Mouse (Mus musculus) heart, postnatal 10 days (tissue): ENCODE results near the gene Hbp1. TPM values are rescaled to one million over a fixed set of nuclear protein-coding genes. Genes with fewer than 3 reads are reported as not detected.
A peak's percentile ranks its signal among the peaks of the same experiment; 100 is the strongest.

ENCODE experiments used
- DNase-seq, 2 experiments: peaks; one replicate each; pipeline ENCODE4 v3.0.0; 2021
- intact Hi-C: fragments of 180-260 bp; cut with DNase I; formaldehyde crosslinking; loops from one replicate; pipeline ENCODE4 v1.15.1; 2025
- total RNA-seq, 2 experiments: library from RNA; stranded (reverse); gene quantifications; 2 replicates each; pipeline ENCODE4 v1.2.3; 2021

The Hbp1 gene
- total RNA-seq, 2 experiments from 2014 or later = 87.8 to 90.0 TPM

DNA sequence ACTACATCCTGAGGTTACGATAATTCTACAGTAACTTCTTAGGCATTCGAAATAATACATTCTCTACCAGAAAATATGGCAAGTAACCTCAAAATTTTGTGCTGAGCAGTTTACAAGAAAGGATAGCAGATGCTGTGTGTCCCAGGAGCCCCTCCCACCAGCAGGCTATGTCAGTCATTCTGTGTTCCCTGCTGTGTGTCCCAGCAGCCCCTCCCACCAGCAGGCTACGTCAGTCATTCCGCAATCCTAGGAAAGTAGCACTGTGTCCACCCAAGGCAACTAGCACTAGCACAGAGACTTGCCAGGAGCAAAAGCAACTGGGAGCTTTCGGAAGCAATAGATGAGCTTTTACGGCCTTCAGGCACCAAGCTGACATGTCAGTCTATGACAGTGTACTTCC is 13.7 kb upstream of the Hbp1 start:
- DNase-seq = no peak
- intact Hi-C loops = loop anchor here (10.0 kb wide), 1 partner anchor 931 kb away; no protein-coding TSS in a partner anchor

GRCm38 (mm10) chr12:31955843-31956242 is 5.5 kb upstream of the Hbp1 start:
- intact Hi-C loops = no loop called here
- DNase-seq = no peak

DNA sequence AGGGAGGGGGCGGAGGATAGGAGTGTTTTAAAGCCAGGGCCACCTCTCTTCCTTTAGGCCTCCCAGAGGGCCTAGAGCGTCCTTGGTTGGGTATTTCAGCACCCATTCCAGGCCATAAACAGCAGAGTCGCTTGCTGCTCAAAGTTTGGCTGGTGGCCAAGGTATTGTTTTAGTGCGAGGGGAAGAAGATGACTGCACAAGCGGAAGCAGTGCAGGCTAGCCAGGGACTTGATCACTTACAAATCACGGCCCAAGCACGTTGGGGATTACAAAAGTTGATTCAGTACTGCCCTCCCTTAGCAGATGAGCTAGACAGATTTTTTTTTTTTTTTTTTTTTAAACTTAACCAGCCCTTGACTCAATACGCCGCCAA is 310 bp upstream of the Hbp1 start:
- peak in 1 of 2 experiments; percentile 93 for DNase-seq
- intact Hi-C loops = no loop called here

GRCm38 (mm10) chr12:31949193-31949741 is 1.1 kb downstream of the Hbp1 start:
- DNase-seq = peak; percentile 95 to 96
- intact Hi-C loops = no loop called here

- intact Hi-C loops = no loop called here
- DNase-seq = no peak
Observed at GRCm38 (mm10) chr12:31948101-31949000, 2.0 kb downstream of the Hbp1 start.

DNA sequence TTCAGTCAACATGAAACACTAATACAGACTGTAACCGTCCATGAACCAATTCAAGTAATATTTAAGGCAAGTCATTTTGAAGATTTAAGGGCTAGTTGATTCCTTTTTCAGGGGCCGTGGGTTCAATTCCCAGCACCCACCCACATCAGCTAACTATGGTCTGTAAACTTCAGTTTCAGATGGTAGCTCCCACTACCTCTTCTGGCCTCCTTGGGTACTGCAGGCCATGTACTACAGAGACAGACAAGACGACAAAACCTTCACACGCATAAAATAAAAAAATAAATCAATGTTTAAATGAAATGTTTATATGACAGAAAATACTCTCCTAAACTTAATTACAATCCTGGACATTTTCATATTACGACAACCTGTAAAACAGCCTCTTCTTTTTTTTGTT is 2.9 kb downstream of the Hbp1 start:
- no peak for DNase-seq
- intact Hi-C loops = no loop called here

DNA sequence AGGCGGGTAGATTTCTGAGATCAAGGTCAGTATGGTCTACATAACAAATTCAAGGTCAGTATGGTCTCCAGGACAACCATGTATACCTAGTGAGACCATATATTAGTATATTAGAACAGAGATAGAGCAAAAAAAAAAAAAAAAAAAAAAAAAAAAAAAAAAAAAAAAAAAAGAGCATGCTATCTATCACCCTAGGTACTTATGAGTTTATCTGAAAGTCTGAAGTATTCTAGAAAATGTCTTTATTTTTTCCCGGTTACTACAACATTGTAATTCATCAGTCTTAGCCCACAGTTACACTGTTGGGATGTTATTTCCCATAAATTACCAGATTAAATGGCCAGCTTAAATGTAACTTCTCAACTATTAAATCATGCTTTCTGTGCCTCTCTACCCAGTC is 5.9 kb downstream of the Hbp1 start:
- intact Hi-C loops = no loop called here
- no peak for DNase-seq

GRCm38 (mm10) chr12:31943020-31943654 is 7.2 kb downstream of the Hbp1 start:
- no peak for DNase-seq
- intact Hi-C loops = no loop called here

- intact Hi-C loops = no loop called here
- DNase-seq = no peak
Observed at GRCm38 (mm10) chr12:31939026-31939425, 11.3 kb downstream of the Hbp1 start.

DNA sequence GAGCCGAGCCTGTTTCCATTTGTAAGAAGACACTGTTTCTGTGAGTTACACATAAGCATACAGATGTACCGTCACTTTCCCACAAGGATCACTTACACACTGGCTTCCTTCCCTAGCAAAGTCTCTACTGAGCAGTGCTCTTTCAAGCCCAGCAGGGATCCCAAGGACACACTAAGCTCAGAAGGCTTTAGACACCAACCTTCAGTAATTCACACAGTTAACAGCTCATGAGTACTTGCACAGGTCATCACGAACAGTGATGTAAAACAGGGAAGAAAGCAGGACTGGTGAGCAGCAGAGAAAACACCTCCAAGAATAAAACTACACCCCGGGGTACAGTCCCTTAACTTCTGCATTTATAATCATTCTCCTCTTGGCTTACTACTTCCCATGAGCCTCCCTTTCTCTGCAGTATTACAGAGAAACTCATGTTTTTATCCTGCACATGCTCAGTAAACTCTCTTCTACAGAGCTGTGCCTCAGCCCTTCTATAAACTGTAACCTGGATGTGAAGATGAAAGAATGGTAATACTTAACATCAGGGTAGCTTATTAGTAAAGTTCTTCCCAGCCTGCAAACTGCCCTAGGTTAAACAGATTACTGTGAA is 11.8 kb downstream of the Hbp1 start:
- intact Hi-C loops = no loop called here
- DNase-seq = no peak

- intact Hi-C loops = no loop called here
- DNase-seq = no peak
Observed at GRCm38 (mm10) chr12:31937613-31938012, 12.7 kb downstream of the Hbp1 start.

- intact Hi-C loops = no loop called here
Observed at GRCm38 (mm10) chr12:31936657-31937300, 13.6 kb downstream of the Hbp1 start.

DNA sequence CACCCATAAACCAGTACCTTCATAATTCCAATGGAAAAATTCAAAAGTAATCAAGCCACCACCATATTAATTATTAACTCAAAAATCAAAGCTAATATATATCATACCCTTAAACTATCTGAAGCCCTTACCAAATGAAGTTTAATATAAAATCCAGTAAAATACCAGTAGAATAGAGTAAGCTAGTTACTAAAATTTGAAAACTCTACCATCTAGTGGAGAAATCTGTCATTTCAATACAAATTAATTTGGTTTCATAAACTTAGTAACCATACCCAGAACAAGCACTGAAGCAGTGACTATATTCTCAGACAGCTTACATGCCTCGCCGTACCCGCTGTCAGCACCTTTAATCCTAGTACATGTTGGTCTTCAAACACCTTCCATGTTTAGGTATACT is 18.5 kb downstream of the Hbp1 start:
- no peak for DNase-seq
- intact Hi-C loops = no loop called here

More at GRCm38 (mm10) chr12:31936657-31937300, 13.6 kb downstream of the Hbp1 start:
- DNase-seq = no peak

DNA sequence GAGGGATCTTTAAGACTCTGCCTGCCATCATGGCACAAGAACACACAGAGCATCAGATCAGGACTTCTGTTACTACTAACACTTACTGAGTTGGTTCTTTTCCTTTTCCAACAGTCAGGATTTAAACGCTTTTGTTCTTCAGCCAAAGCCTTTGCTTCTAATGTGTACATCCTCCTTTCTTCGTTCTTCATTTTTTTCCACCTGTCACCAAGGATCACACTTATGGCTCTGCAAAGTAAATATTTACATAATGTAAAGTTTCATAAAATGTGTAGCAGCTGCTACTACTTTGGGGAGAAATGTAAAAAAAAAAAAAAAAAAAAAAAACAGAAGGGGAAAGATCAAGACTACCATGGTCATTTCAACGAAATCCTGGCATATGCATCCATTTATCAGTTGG is 21.8 kb downstream of the Hbp1 start:
- intact Hi-C loops = loop anchor here (5.0 to 10.0 kb wide), 2 partner anchors 201 to 554 kb away; no protein-coding TSS in a partner anchor
- DNase-seq = no peak

GRCm38 (mm10) chr12:31926661-31927061 is 23.7 kb downstream of the Hbp1 start:
- DNase-seq = peak; percentile 89 to 90
- intact Hi-C loops = loop anchor here (2.0 to 10.0 kb wide), 3 partner anchors 199 to 552 kb away; no protein-coding TSS in a partner anchor

GRCm38 (mm10) chr12:31925343-31925742 is 25.0 kb downstream of the Hbp1 start:
- no peak for DNase-seq
- intact Hi-C loops = loop anchor here (5.0 to 10.0 kb wide), 2 partner anchors 198 to 551 kb away; no protein-coding TSS in a partner anchor

- intact Hi-C loops = loop anchor here (10.0 kb wide), 1 partner anchor 549 kb away; no protein-coding TSS in a partner anchor
- DNase-seq = no peak
Observed at GRCm38 (mm10) chr12:31924135-31924534, 26.2 kb downstream of the Hbp1 start.

GRCm38 (mm10) chr12:31920464-31921405 is 29.6 kb downstream of the Hbp1 start:
- intact Hi-C loops = loop anchor here (10.0 kb wide), 1 partner anchor 546 kb away; no protein-coding TSS in a partner anchor
- DNase-seq = no peak

DNA sequence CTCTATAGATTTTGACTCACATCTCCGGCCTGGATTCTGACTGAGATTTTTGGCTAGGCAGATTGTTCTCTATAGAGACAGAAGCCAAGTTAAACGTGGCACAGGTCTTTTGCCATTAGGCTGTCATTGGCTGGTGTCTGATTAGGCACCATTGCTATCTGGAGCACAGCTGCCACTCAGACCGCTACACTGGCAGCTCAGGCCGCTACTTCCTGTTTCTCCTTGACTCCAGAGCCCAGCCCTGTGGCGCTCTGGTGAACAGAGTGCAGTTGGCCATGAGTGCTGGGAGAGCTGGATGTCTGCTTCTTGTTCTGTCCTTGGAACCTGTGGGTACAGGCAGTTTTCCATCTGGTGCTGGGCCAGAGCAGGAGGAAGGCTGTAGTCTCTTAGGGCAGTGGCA is 33.1 kb downstream of the Hbp1 start:
- DNase-seq = peak; percentile 82 to 84
- intact Hi-C loops = no loop called here
